Mouse (Mus musculus): ENCODE measurements around the gene Slc43a1.

Gene Slc43a1

GRCm38 (mm10) chr2:84868521-84868943, 29.9 kb downstream of the Slc43a1 start:
- peak; percentile 63 for DNase-seq (ENCODE audit: low spot score)

- DNase-seq (ENCODE audit: low spot score): no peak
Measured at GRCm38 (mm10) chr2:84868977-84869376, 30.3 kb downstream of the Slc43a1 start.

- no peak for DNase-seq (ENCODE audit: low spot score)
Measured at GRCm38 (mm10) chr2:84870623-84871160, 32.0 kb downstream of the Slc43a1 start.

GRCm38 (mm10) chr2:84872105-84872716, 33.6 kb downstream of the Slc43a1 start:
- peak; percentile 40 for DNase-seq (ENCODE audit: low spot score)

GRCm38 (mm10) chr2:84875842-84876241, 37.2 kb downstream of the Slc43a1 start:
- DNase-seq (ENCODE audit: low spot score): no peak

- DNase-seq (ENCODE audit: low spot score): no peak
Measured at GRCm38 (mm10) chr2:84880590-84880989, 41.9 kb downstream of the Slc43a1 start.

GRCm38 (mm10) chr2:84882606-84883005, 44.0 kb downstream of the Slc43a1 start:
- no peak for DNase-seq (ENCODE audit: low spot score)

GRCm38 (mm10) chr2:84883084-84883483, 44.4 kb downstream of the Slc43a1 start:
- no peak for DNase-seq (ENCODE audit: low spot score)

GRCm38 (mm10) chr2:84883530-84883929, 44.9 kb downstream of the Slc43a1 start:
- no peak for DNase-seq (ENCODE audit: low spot score)

GRCm38 (mm10) chr2:84883942-84884341, 45.3 kb downstream of the Slc43a1 start:
- no peak for DNase-seq (ENCODE audit: low spot score)

GRCm38 (mm10) chr2:84884611-84885010, 46.0 kb downstream of the Slc43a1 start:
- DNase-seq (ENCODE audit: low spot score): no peak

GRCm38 (mm10) chr2:84885084-84886055, 46.7 kb downstream of the Slc43a1 start:
- DNase-seq (ENCODE audit: low spot score): no peak

GRCm38 (mm10) chr2:84886234-84886731, 47.6 kb downstream of the Slc43a1 start, which contains the start of gene Rtn4rl2:
Rtn4rl2 (minus strand) TSS chr2:84886710.
- no peak for DNase-seq (ENCODE audit: low spot score)

- peak; percentile 24 for DNase-seq (ENCODE audit: low spot score)
Measured at GRCm38 (mm10) chr2:84886821-84887281, 48.2 kb downstream of the Slc43a1 start.

- DNase-seq (ENCODE audit: low spot score): peak; percentile 51
Measured at GRCm38 (mm10) chr2:84887411-84888271, 49.0 kb downstream of the Slc43a1 start.

- peak; percentile 86 for DNase-seq (ENCODE audit: low spot score)
Measured at GRCm38 (mm10) chr2:84888657-84889315, 50.1 kb downstream of the Slc43a1 start.

GRCm38 (mm10) chr2:84889316-84890044, 50.8 kb downstream of the Slc43a1 start:
- DNase-seq (ENCODE audit: low spot score): no peak

GRCm38 (mm10) chr2:84890045-84890340, 51.3 kb downstream of the Slc43a1 start:
- peak; percentile 83 for DNase-seq (ENCODE audit: low spot score)

- DNase-seq (ENCODE audit: low spot score): no peak
Measured at GRCm38 (mm10) chr2:84893359-84893758, 54.7 kb downstream of the Slc43a1 start.

- DNase-seq (ENCODE audit: low spot score): peak; percentile 79
Measured at GRCm38 (mm10) chr2:84895495-84896198, 57.0 kb downstream of the Slc43a1 start.

Data from lung, postnatal 25 days (tissue).